Mouse (Mus musculus): Measurements from ENCODE around the gene Ssr2. TPM values are rescaled to one million over a fixed set of nuclear protein-coding genes. Genes with fewer than 3 reads are reported as not detected.
A peak's percentile ranks its signal among the peaks of the same experiment; 100 is the strongest.

The Ssr2 gene
- polyA plus RNA-seq, 1 experiment, result 206 TPM

DNA sequence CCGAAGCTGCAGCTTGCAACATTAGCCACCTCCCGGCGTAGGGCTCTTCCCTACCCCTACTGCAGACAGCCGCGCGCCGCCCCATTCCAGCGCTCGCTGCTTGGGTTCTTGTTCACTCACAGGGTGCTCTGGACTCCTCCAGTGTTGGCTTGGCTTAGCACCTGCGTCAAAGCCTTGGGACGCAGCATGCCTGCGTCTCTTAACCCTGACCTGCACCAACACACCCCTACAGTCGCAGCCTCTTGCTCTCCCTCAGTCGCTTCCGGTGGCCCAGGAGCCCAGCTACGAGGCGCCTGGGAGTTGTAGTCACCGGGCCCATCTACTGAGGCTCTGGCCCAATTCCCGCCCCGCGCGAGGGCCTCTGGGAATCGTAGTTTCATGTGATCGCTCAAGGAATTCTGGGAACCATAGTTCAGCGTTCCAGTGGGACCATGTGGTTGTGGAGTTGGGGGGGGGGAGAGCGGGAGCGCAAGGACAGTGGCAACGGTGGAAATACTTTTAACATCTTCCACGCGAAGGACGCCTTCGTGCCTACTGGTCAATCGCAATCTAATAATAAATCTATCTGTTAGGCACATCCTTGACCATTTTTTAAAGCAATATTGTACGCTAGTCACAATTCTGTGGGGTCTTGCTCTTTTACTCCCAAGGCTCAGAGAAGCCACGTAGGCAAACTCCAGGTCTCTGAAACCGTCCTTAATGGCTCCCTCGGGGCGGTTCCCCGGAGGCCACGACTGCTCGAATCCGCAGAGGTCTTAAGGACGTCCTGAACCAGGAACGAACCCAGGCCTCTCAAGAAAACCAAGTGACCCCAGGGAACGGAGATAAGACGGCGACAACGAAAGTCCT is 22.8 kb upstream of the Ssr2 start, which contains the start of gene Lamtor2:
Gene Lamtor2, minus strand, starts transcription at position 399 of the 849 bp plus-strand sequence.
- peak; percentile 95 for DNase-seq
- peak within 1 kb of the TSS; percentile 73 for H3K27ac ChIP-seq (ENCODE audit: control insufficient read depth, insufficient read depth, low read length)
- TF ChIP-seq POLR2A (IDR thresholded peaks at IDR 0.05; ENCODE audit: control insufficient read depth, extremely low read depth, insufficient read depth, low read length, poor library complexity) (peak; percentile 72), CTCF (IDR thresholded peaks at IDR 0.05; ENCODE audit: borderline replicate concordance, control insufficient read depth, extremely low read depth, insufficient read depth, low read length, poor library complexity) (0 out of 2 replicates have a peak, but pooled peaks have one; percentile 15)
- H3K4me1 ChIP-seq (replicated peaks; ENCODE audit: control insufficient read depth, insufficient read depth, low read length), result peaks cover 12% of the 10 kb centered on the region
- peak within 1 kb of the TSS; percentile 92 for H3K4me3 ChIP-seq (ENCODE audit: control insufficient read depth, insufficient read depth, low read length)
- H3K27me3 ChIP-seq (ENCODE audit: control insufficient read depth, insufficient read depth, low read length), result no peaks in the 10 kb centered on the region
- WGBS, result under 1% methylated on average over 48 of the region's 48 CpGs
- H3K36me3 ChIP-seq (ENCODE audit: control insufficient read depth, insufficient read depth, low read length), result no peaks in the 10 kb centered on the region; the same call in 1 of the 2 replicates

DNA sequence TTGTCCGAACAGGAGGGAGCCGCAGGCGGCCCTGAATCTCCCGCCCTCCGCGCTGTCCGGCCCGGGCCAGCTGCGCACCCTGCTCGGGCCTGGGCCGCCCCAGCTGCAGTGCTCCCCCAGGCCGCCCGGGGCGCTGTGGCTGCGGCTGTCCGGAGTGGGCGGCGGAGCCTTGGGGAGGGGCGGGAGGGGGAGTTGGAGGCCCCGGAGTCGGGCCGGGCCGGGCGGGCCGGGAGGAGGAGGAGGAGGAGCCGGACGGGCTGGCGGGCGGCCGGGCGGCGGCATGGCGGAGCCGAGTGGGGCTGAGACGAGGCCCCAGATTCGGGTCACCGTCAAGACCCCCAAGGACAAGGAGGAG is 22.2 kb upstream of the Ssr2 start, which contains the start of gene Ubqln4:
Gene Ubqln4, plus strand, starts transcription at position 234 of the 355 bp plus-strand sequence.
- under 1% methylated on average over 36 of the region's 37 CpGs for WGBS
- H3K36me3 ChIP-seq (ENCODE audit: control insufficient read depth, insufficient read depth, low read length), result no peaks in the 10 kb centered on the region; the same call in 1 of the 2 replicates
- DNase-seq, result peak; percentile 92
- H3K27me3 ChIP-seq (ENCODE audit: control insufficient read depth, insufficient read depth, low read length), result no peaks in the 10 kb centered on the region
- TF ChIP-seq POLR2A (IDR thresholded peaks at IDR 0.05; ENCODE audit: control insufficient read depth, extremely low read depth, insufficient read depth, low read length, poor library complexity) (peak; percentile 38; the same call in 1 of the 2 replicates), CTCF (IDR thresholded peaks at IDR 0.05; ENCODE audit: borderline replicate concordance, control insufficient read depth, extremely low read depth, insufficient read depth, low read length, poor library complexity) (peak; percentile 92)
- peak within 1 kb of the TSS; percentile 92 for H3K4me3 ChIP-seq (ENCODE audit: control insufficient read depth, insufficient read depth, low read length)
- H3K4me1 ChIP-seq (replicated peaks; ENCODE audit: control insufficient read depth, insufficient read depth, low read length), result peaks cover 12% of the 10 kb centered on the region
- peak within 1 kb of the TSS; percentile 73 for H3K27ac ChIP-seq (ENCODE audit: control insufficient read depth, insufficient read depth, low read length)

DNA sequence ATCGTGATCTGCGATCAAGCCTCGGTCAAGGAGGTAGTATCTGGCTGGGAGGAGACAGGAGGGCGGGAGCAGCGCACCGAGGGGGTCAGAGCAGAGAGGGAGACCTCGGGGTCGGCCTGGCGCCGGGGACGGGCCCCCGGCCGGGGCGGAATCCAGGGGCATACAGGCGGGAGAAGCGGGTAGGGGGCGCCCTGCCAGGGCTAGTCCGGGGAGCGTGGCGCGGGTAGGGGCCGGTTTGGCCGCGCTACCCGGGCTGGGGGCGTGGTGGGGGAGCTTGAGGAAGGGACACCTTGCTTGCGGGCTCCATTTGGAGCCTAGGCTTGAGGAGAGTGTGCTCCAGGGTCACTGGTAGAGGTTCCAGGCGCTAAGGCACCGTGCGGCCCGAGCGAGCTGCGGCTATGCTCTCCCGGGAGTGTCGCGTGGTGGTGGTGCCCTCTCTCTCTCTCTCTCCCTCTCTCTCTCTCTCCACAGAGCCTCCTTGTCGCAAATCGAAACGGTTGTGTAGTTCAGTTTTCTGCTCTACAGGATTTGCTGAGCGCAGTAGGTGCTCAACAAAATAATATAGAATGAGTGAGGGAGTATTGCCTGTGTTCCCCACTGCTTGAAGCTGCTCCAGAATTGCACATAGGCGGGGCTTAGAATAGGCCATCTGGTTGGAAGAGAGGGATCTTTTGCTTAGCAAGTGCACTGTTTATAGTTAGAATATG is 21.6 kb upstream of the Ssr2 start:
- WGBS, result under 1% methylated on average over 40 of the region's 41 CpGs
- Histone ChIP-seq H3K4me3 (ENCODE audit: control insufficient read depth, insufficient read depth, low read length) (peak overlapping the region; percentile 92), H3K4me1 (replicated peaks; ENCODE audit: control insufficient read depth, insufficient read depth, low read length) (peaks cover 12% of the 10 kb centered on the region), H3K27ac (ENCODE audit: control insufficient read depth, insufficient read depth, low read length) (peak overlapping the region; percentile 9; the same call in 1 of the 2 replicates), H3K36me3 (ENCODE audit: control insufficient read depth, insufficient read depth, low read length) (no peaks in the 10 kb centered on the region; the same call in 1 of the 2 replicates), H3K27me3 (ENCODE audit: control insufficient read depth, insufficient read depth, low read length) (no peaks in the 10 kb centered on the region)
- DNase-seq, result peak; percentile 80
- TF ChIP-seq POLR2A (IDR thresholded peaks at IDR 0.05; ENCODE audit: control insufficient read depth, extremely low read depth, insufficient read depth, low read length, poor library complexity) (0 out of 2 replicates have a peak, but pooled peaks have one; percentile 13), CTCF (IDR thresholded peaks at IDR 0.05; ENCODE audit: borderline replicate concordance, control insufficient read depth, extremely low read depth, insufficient read depth, low read length, poor library complexity) (no peak)

DNA sequence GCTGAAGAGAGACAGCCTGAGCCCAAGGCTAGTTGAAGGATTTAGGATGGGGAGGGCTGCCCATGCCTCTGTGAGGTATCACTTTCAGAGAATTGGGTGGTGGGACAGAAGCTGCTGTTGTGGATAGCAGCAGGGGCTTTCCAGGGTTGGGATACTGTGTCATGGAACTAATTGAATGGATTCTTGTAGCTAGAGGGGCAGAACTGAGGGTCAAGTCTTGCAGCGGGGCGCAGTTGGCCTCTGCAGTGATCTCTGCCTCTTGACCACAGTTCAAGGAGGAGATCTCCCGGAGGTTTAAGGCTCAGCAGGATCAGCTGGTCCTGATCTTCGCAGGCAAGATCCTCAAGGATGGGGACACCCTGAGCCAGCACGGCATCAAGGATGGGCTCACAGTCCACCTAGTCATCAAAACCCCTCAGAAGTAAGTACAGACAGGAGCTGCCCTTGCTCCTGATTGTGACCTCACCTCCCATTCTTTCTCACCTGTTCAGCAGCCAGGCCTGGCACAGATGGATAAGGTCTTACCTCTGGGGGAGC is 20.5 kb upstream of the Ssr2 start:
- no peaks in the 10 kb centered on the region for H3K27me3 ChIP-seq (ENCODE audit: control insufficient read depth, insufficient read depth, low read length)
- peaks cover 12% of the 10 kb centered on the region for H3K4me1 ChIP-seq (replicated peaks; ENCODE audit: control insufficient read depth, insufficient read depth, low read length)
- H3K36me3 ChIP-seq (ENCODE audit: control insufficient read depth, insufficient read depth, low read length), result peaks cover 10% of the 10 kb centered on the region
- WGBS, result 94% methylated on average over 5 of the region's 5 CpGs
- H3K27ac ChIP-seq (ENCODE audit: control insufficient read depth, insufficient read depth, low read length), result no peak overlapping the region
- H3K4me3 ChIP-seq (ENCODE audit: control insufficient read depth, insufficient read depth, low read length), result no peak overlapping the region
- no peak for DNase-seq
- TF ChIP-seq POLR2A (IDR thresholded peaks at IDR 0.05; ENCODE audit: control insufficient read depth, extremely low read depth, insufficient read depth, low read length, poor library complexity) (no peak), CTCF (IDR thresholded peaks at IDR 0.05; ENCODE audit: borderline replicate concordance, control insufficient read depth, extremely low read depth, insufficient read depth, low read length, poor library complexity) (no peak)

DNA sequence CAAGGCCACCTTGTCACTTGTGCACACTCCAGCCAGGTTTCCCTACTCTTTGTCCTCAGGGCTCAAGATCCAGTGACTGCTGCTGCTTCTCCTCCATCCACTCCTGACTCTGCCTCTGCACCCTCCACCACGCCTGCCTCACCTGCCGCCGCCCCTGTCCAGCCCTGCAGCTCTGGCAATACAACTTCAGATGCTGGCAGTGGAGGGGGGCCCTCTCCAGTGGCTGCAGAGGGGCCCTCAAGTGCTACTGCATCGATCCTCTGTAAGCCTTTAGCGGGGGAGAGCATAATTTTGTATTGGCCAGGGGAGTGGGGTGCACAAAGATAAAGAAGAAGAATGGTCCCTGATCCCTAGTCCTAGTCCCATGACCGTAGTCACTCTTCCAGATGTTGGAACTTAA is 19.9 kb upstream of the Ssr2 start:
- H3K36me3 ChIP-seq (ENCODE audit: control insufficient read depth, insufficient read depth, low read length), result peaks cover 16% of the 10 kb centered on the region
- TF ChIP-seq POLR2A (IDR thresholded peaks at IDR 0.05; ENCODE audit: control insufficient read depth, extremely low read depth, insufficient read depth, low read length, poor library complexity) (no peak), CTCF (IDR thresholded peaks at IDR 0.05; ENCODE audit: borderline replicate concordance, control insufficient read depth, extremely low read depth, insufficient read depth, low read length, poor library complexity) (no peak)
- WGBS, result 96% methylated on average over 6 of the region's 6 CpGs
- H3K4me3 ChIP-seq (ENCODE audit: control insufficient read depth, insufficient read depth, low read length), result no peak overlapping the region
- no peaks in the 10 kb centered on the region for H3K27me3 ChIP-seq (ENCODE audit: control insufficient read depth, insufficient read depth, low read length)
- no peak for DNase-seq
- peaks cover 12% of the 10 kb centered on the region for H3K4me1 ChIP-seq (replicated peaks; ENCODE audit: control insufficient read depth, insufficient read depth, low read length)
- H3K27ac ChIP-seq (ENCODE audit: control insufficient read depth, insufficient read depth, low read length), result no peak overlapping the region

DNA sequence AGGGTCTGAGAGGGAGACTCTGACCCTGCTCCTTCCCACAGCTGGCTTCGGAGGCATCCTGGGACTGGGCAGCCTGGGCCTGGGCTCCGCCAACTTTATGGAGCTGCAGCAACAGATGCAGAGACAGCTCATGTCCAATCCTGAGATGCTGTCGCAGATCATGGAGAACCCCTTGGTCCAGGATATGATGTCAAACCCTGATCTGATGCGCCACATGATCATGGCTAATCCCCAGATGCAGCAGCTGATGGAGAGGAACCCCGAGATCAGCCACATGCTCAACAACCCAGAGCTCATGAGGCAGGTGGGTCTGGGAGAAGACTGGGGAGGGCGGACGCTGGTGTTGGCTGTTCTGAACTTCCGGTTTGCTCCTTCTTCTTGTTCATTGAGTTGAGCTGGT is 19.1 kb upstream of the Ssr2 start:
- no peaks in the 10 kb centered on the region for H3K27me3 ChIP-seq (ENCODE audit: control insufficient read depth, insufficient read depth, low read length)
- H3K4me1 ChIP-seq (replicated peaks; ENCODE audit: control insufficient read depth, insufficient read depth, low read length), result peaks cover 9% of the 10 kb centered on the region
- H3K36me3 ChIP-seq (ENCODE audit: control insufficient read depth, insufficient read depth, low read length), result peaks cover 19% of the 10 kb centered on the region
- TF ChIP-seq CTCF (IDR thresholded peaks at IDR 0.05; ENCODE audit: borderline replicate concordance, control insufficient read depth, extremely low read depth, insufficient read depth, low read length, poor library complexity) (no peak), POLR2A (IDR thresholded peaks at IDR 0.05; ENCODE audit: control insufficient read depth, extremely low read depth, insufficient read depth, low read length, poor library complexity) (no peak)
- no peak for DNase-seq
- no peak overlapping the region for H3K4me3 ChIP-seq (ENCODE audit: control insufficient read depth, insufficient read depth, low read length)
- 95% methylated on average over 8 of the region's 8 CpGs for WGBS
- no peak overlapping the region for H3K27ac ChIP-seq (ENCODE audit: control insufficient read depth, insufficient read depth, low read length)

Data from thymus, adult 2 months (tissue).